Mouse (Mus musculus): ENCODE measurements around the gene Pfkl. TPM values are rescaled to one million over a fixed set of nuclear protein-coding genes. Genes with fewer than 3 reads are reported as not detected.

Gene Pfkl
- polyA plus RNA-seq (2012; ENCODE audit: insufficient read depth, insufficient read length, missing spikeins): 24.1 and 32.1 TPM in 2 replicates

DNA sequence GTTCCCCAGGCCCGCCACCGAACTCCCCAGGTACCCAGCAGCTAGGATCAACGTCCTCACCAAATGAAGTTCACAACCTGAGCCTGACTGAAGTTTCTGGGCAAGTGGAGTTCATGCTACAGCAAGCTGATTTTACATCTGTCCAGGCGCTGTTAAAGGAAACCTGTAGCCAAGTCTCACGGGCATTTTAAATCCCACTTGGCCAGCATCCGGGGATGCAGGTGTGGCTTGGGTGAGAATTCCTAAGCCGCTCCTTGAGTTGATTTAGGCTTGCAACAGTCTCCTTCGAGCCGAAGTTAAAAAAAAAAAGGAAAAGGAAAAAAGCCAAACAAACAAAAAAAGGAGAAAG, at the start of gene Pfkl:
TSS of gene Pfkl (minus strand) at position 139 of the 349 bp plus-strand sequence.
- peaks cover 30% of the 10 kb centered on the region for H3K4me1 ChIP-seq (ENCODE audit: control insufficient read depth, insufficient read depth, low read length)
- TF ChIP-seq POLR2A (IDR thresholded peaks at IDR 0.05; ENCODE audit: borderline replicate concordance, low read depth, low read length) (no peak), CTCF (IDR thresholded peaks at IDR 0.05; ENCODE audit: low read depth, low read length) (no peak)

GRCm38 (mm10) chr10:78057056-78057455, 47.2 kb upstream of the Pfkl start:
- TF ChIP-seq CTCF (IDR thresholded peaks at IDR 0.05; ENCODE audit: low read depth, low read length) (no peak), POLR2A (IDR thresholded peaks at IDR 0.05; ENCODE audit: borderline replicate concordance, low read depth, low read length) (no peak)
- Histone ChIP-seq H3K4me3 (ENCODE audit: insufficient read depth, low read length) (no peak overlapping the region), H3K4me1 (ENCODE audit: control insufficient read depth, insufficient read depth, low read length) (peaks cover 18% of the 10 kb centered on the region), H3K27ac (ENCODE audit: insufficient read depth, low read depth, low read length) (no peak overlapping the region)

More for the DNA sequence above, at the start of gene Pfkl:
- Histone ChIP-seq H3K27ac (ENCODE audit: insufficient read depth, low read depth, low read length) (peak within 1 kb of the TSS; percentile 90), H3K4me3 (ENCODE audit: insufficient read depth, low read length) (peak within 1 kb of the TSS; percentile 94)

- peak; percentile 18; the same call in 1 of the 2 replicates for TF ChIP-seq CTCF (IDR thresholded peaks at IDR 0.05; ENCODE audit: low read depth, low read length)
- no peak for TF ChIP-seq POLR2A (IDR thresholded peaks at IDR 0.05; ENCODE audit: borderline replicate concordance, low read depth, low read length)
- Histone ChIP-seq H3K4me3 (ENCODE audit: insufficient read depth, low read length) (no peak overlapping the region), H3K27ac (ENCODE audit: insufficient read depth, low read depth, low read length) (no peak overlapping the region), H3K4me1 (ENCODE audit: control insufficient read depth, insufficient read depth, low read length) (peaks cover 18% of the 10 kb centered on the region)
Observed at GRCm38 (mm10) chr10:78054633-78055565, 45.0 kb upstream of the Pfkl start.

- H3K4me3 ChIP-seq (ENCODE audit: insufficient read depth, low read length): no peak overlapping the region
- H3K4me1 ChIP-seq (ENCODE audit: control insufficient read depth, insufficient read depth, low read length): peaks cover 9% of the 10 kb centered on the region
- TF ChIP-seq POLR2A (IDR thresholded peaks at IDR 0.05; ENCODE audit: borderline replicate concordance, low read depth, low read length): no peak
- no peak for TF ChIP-seq CTCF (IDR thresholded peaks at IDR 0.05; ENCODE audit: low read depth, low read length)
- no peak overlapping the region for H3K27ac ChIP-seq (ENCODE audit: insufficient read depth, low read depth, low read length)
Observed at GRCm38 (mm10) chr10:78049519-78050035, 39.7 kb upstream of the Pfkl start.

DNA sequence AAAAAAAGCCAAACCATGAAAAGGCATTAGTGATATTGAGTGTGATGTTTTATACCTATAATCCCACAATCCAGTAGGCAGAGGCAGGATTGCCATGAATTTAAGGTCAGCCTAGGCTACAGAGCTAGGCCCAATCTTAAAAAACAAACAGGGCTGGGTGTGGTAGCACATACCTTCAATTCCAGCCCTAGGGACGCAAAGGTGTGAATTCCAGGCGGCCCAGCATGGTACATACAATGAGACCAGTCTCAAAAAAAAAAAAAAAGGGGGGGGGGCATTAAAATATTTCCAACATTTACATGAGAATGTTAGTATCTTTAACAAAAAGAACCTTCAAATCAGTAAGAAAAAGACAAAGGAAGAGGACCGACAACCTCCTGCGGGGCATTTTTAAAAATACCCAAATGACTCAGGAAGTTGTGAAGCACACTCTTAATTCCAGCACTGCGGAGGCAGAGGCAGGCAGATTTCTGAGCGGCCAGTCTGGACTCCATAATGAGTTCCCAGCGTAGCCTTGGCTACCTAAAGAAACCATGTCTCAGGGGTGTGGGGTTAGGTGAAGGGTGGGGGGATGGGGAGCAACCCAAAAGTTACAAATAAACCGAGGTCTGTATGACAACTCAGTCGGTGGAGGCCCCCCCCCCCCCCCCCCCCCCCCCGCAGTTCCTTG, 38.3 kb upstream of the Pfkl start:
- TF ChIP-seq POLR2A (IDR thresholded peaks at IDR 0.05; ENCODE audit: borderline replicate concordance, low read depth, low read length) (no peak), CTCF (IDR thresholded peaks at IDR 0.05; ENCODE audit: low read depth, low read length) (no peak)
- Histone ChIP-seq H3K4me3 (ENCODE audit: insufficient read depth, low read length) (no peak overlapping the region), H3K4me1 (ENCODE audit: control insufficient read depth, insufficient read depth, low read length) (0 out of 2 replicates have a peak, but pooled peaks cover 2% of the 10 kb centered on the region), H3K27ac (ENCODE audit: insufficient read depth, low read depth, low read length) (no peak overlapping the region)

DNA sequence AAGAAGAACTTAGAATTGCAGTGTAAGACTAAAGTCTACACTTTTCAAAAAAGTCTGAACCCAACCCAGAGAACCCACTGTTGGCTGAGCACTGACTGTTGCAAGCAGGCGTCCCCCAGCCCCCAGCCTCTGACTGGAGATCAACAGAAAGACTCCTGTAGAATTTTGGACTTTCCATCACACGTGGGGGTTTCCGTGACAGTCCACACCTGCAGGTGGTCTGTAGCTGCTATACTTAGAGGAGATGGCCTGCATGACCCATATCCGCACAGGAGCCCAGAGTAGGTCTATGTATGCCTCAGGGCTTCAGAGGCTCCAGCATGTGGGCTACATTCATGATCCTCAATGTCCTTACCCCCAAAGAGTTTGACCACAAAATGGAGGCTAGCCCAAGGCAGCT, 36.5 kb upstream of the Pfkl start:
- H3K4me1 ChIP-seq (ENCODE audit: control insufficient read depth, insufficient read depth, low read length): 0 out of 2 replicates have a peak, but pooled peaks cover 2% of the 10 kb centered on the region
- no peak for TF ChIP-seq CTCF (IDR thresholded peaks at IDR 0.05; ENCODE audit: low read depth, low read length)
- TF ChIP-seq POLR2A (IDR thresholded peaks at IDR 0.05; ENCODE audit: borderline replicate concordance, low read depth, low read length): no peak

GRCm38 (mm10) chr10:78044531-78044930, 34.6 kb upstream of the Pfkl start:
- TF ChIP-seq CTCF (IDR thresholded peaks at IDR 0.05; ENCODE audit: low read depth, low read length) (no peak), POLR2A (IDR thresholded peaks at IDR 0.05; ENCODE audit: borderline replicate concordance, low read depth, low read length) (no peak)
- H3K4me3 ChIP-seq (ENCODE audit: insufficient read depth, low read length): no peak overlapping the region
- H3K4me1 ChIP-seq (ENCODE audit: control insufficient read depth, insufficient read depth, low read length): 0 out of 2 replicates have a peak, but pooled peaks cover 2% of the 10 kb centered on the region
- H3K27ac ChIP-seq (ENCODE audit: insufficient read depth, low read depth, low read length): no peak overlapping the region

More for the DNA sequence above, 36.5 kb upstream of the Pfkl start:
- Histone ChIP-seq H3K27ac (ENCODE audit: insufficient read depth, low read depth, low read length) (no peak overlapping the region), H3K4me3 (ENCODE audit: insufficient read depth, low read length) (no peak overlapping the region)

GRCm38 (mm10) chr10:78043406-78043836, 33.5 kb upstream of the Pfkl start, which contains the start of gene Aire:
Gene Aire, minus strand, starts transcription at chr10:78043610.
- Histone ChIP-seq H3K4me3 (ENCODE audit: insufficient read depth, low read length) (no peak within 1 kb of the TSS), H3K4me1 (ENCODE audit: control insufficient read depth, insufficient read depth, low read length) (0 out of 2 replicates have a peak, but pooled peaks cover 2% of the 10 kb centered on the region), H3K27ac (ENCODE audit: insufficient read depth, low read depth, low read length) (no peak within 1 kb of the TSS)
- TF ChIP-seq POLR2A (IDR thresholded peaks at IDR 0.05; ENCODE audit: borderline replicate concordance, low read depth, low read length): no peak
- peak; percentile 78 for TF ChIP-seq CTCF (IDR thresholded peaks at IDR 0.05; ENCODE audit: low read depth, low read length)

- no peak overlapping the region for H3K4me3 ChIP-seq (ENCODE audit: insufficient read depth, low read length)
- no peak overlapping the region for H3K27ac ChIP-seq (ENCODE audit: insufficient read depth, low read depth, low read length)
- H3K4me1 ChIP-seq (ENCODE audit: control insufficient read depth, insufficient read depth, low read length): 0 out of 2 replicates have a peak, but pooled peaks cover 2% of the 10 kb centered on the region
- TF ChIP-seq POLR2A (IDR thresholded peaks at IDR 0.05; ENCODE audit: borderline replicate concordance, low read depth, low read length) (no peak), CTCF (IDR thresholded peaks at IDR 0.05; ENCODE audit: low read depth, low read length) (no peak)
Observed at GRCm38 (mm10) chr10:78042697-78043405, 33.0 kb upstream of the Pfkl start.
